Mouse (Mus musculus) frontal cortex, postnatal 25 days (tissue): ENCODE measurements around the gene Lrch2.
A peak's percentile ranks its signal among the peaks of the same experiment; 100 is the strongest.
"Not testable (repeated sequence)": the region's sequence is repeated elsewhere in the genome, so short reads cannot be mapped to it uniquely, and the experiment has no call there.

Source experiments
- DNase-seq, 2 experiments: peaks; one replicate each; pipeline ENCODE4 v3.0.0; 2022; ENCODE audit warnings: low spot score in 2 of 2

Lrch2 gene

GRCm38 (mm10) chrX:147553421-147554201 lies at the start of gene Lrch2:
Gene Lrch2 (minus strand): TSS chrX:147554081.
- DNase-seq = peak; percentile 15 to 29

GRCm38 (mm10) chrX:147540934-147541870 lies 12.7 kb downstream of the Lrch2 start:
- DNase-seq = no peak

GRCm38 (mm10) chrX:147538377-147538776 lies 15.5 kb downstream of the Lrch2 start:
- no peak for DNase-seq

GRCm38 (mm10) chrX:147537117-147537516 lies 16.8 kb downstream of the Lrch2 start:
- not testable (repeated sequence) for DNase-seq

- no peak for DNase-seq
Measured at GRCm38 (mm10) chrX:147535616-147536015, 18.3 kb downstream of the Lrch2 start.

GRCm38 (mm10) chrX:147531675-147532074 lies 22.2 kb downstream of the Lrch2 start:
- DNase-seq = no peak

- DNase-seq = no peak
Measured at GRCm38 (mm10) chrX:147527646-147528172, 26.2 kb downstream of the Lrch2 start.

GRCm38 (mm10) chrX:147489551-147489950 lies 64.3 kb downstream of the Lrch2 start:
- no peak for DNase-seq

- not testable (repeated sequence) for DNase-seq
Measured at GRCm38 (mm10) chrX:147453610-147454009, 100.3 kb downstream of the Lrch2 start, which contains the start of gene Vmn1r239-ps. Gene Vmn1r239-ps (minus strand): TSS chrX:147453710.

- DNase-seq = no peak
Measured at GRCm38 (mm10) chrX:147443386-147443785, 110.5 kb downstream of the Lrch2 start.

GRCm38 (mm10) chrX:147435400-147435799 lies 118.5 kb downstream of the Lrch2 start:
- DNase-seq = no peak

- DNase-seq = no peak
Measured at GRCm38 (mm10) chrX:147429753-147430152, 124.1 kb downstream of the Lrch2 start.

GRCm38 (mm10) chrX:147429129-147429528 lies 124.8 kb downstream of the Lrch2 start, which contains the start of gene Il13ra2:
Gene Il13ra2 (minus strand): TSS chrX:147429192.
- DNase-seq = no peak
